Mouse (Mus musculus): Measurements from ENCODE around the gene Amigo1.
"Not testable (repeated sequence)": the region's sequence is repeated elsewhere in the genome, so short reads cannot be mapped to it uniquely, and the experiment has no call there.

DNA sequence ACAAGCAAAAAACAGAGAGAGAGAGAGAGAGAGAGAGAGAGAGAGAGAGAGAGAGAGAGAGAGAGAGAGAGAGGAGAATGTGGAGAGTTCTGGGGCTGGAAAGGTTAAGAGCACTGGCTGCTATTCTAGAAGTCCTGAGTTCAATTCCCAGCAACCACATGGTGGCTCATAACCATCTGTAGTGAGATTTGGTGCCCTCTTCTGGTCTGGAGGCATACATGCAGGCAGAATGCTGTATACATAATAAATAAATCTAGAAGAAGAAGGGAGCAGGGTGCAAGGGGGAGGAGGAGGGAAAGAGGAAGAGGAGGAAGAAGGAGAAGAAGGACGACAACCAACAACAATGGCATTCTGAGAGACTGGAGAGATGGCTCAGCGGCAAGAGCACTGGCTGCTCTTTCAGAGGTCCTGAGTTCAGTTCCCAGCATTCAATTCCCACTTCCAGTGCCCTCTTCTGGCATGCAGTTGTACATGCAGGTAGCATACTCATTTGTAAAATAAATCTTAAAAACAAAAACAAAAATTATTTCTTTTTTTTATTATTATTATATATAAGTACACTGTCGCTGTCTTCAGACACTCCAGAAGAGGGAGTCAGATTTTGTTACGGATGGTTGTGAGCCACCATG lies 51.5 kb downstream of the Amigo1 start:
- not testable (repeated sequence) for TF ChIP-seq CTCF (IDR thresholded peaks at IDR 0.05; ENCODE audit: extremely low read depth, insufficient read depth, insufficient read length, insufficient replicate concordance); POLR2A (IDR thresholded peaks at IDR 0.05; ENCODE audit: low read depth, low read length)
